Mouse (Mus musculus) c-Kit-positive CD71-positive TER-119-negative erythroid progenitor cells, embryonic 14.5 days (primary cell): ENCODE measurements around the gene Pglyrp1.

Experiments
- DNase-seq: peaks from one replicate; pipeline ENCODE4 v3.0.0-alpha.2; 2013; ENCODE audit warnings: low read depth

Pglyrp1 gene

GRCm38 (mm10) chr7:18926911-18927310, 55.8 kb downstream of the Pglyrp1 start:
- DNase-seq: no peak

- no peak for DNase-seq
Observed at GRCm38 (mm10) chr7:18927759-18928158, 56.6 kb downstream of the Pglyrp1 start.
